Mouse (Mus musculus) left cerebral cortex, adult 2 months (tissue): ENCODE data around the gene Ezr. TPM values are rescaled to one million over a fixed set of nuclear protein-coding genes. Genes with fewer than 3 reads are reported as not detected.

Source experiments
- DNase-seq, 2 experiments: peaks; one replicate each; pipeline ENCODE4 v3.0.0; 2021 to 2022; ENCODE audit warnings: low spot score in 2 of 2, mixed read lengths in 1 of 2; ENCODE audit errors: extremely low spot score in 1 of 2
- H3K27ac ChIP-seq: fragments of 200-600 bp; 2 replicates; pipeline ENCODE4 v1.8.1; 2022
- H3K4me3 ChIP-seq: fragments of 200-600 bp; 2 replicates; pipeline ENCODE4 v1.8.1; 2022
- CTCF ChIP-seq: fragments of 200-600 bp; IDR thresholded peaks from 2 replicates; pipeline ENCODE4 v1.8.1; 2022; ENCODE audit warnings: antibody characterized with exemption, mild to moderate bottlenecking, moderate library complexity
- intact Hi-C: fragments of 180-260 bp; cut with DNase I; formaldehyde crosslinking; loops from one replicate; pipeline ENCODE4 v1.15.1; 2025
- total RNA-seq, 2 experiments: library from RNA; stranded (reverse); gene quantifications; 2 replicates each; pipeline ENCODE4 v1.2.3; 2021

The Ezr gene
- total RNA-seq, 2 experiments from 2014 or later: 50.3 to 51.5 TPM

- H3K4me3 ChIP-seq: no peak overlapping the region
- TF ChIP-seq CTCF: no peak
- H3K27ac ChIP-seq: no peak overlapping the region
- intact Hi-C loops: loop anchor here (1.0 to 2.0 kb wide), 3 partner anchors 14 to 79 kb away; no protein-coding TSS in a partner anchor
- DNase-seq: no peak
Measured at GRCm38 (mm10) chr17:6783756-6784357, 1.3 kb upstream of the Ezr start.

- Histone ChIP-seq H3K27ac (peak overlapping the region; percentile 74), H3K4me3 (peak overlapping the region; percentile 67)
- TF ChIP-seq CTCF: no peak
- intact Hi-C loops: loop anchor here (1.0 to 2.0 kb wide), 3 partner anchors 13 to 80 kb away; no protein-coding TSS in a partner anchor
- DNase-seq: peak in 1 of 2 experiments; percentile 24
Measured at GRCm38 (mm10) chr17:6783006-6783661, 550 bp upstream of the Ezr start.

- Histone ChIP-seq H3K27ac (peak overlapping the region; percentile 6; the same call in 1 of the 2 replicates), H3K4me3 (peak overlapping the region; percentile 67)
- intact Hi-C loops: loop anchor here (2.0 kb wide), 2 partner anchors 47 to 81 kb away; no protein-coding TSS in a partner anchor
- no peak for TF ChIP-seq CTCF
- DNase-seq: no peak
Measured at GRCm38 (mm10) chr17:6782033-6782526, 504 bp downstream of the Ezr start.

GRCm38 (mm10) chr17:6781273-6781672 lies 1.3 kb downstream of the Ezr start:
- TF ChIP-seq CTCF: no peak
- peak overlapping the region; percentile 67 for H3K4me3 ChIP-seq
- intact Hi-C loops: no loop called here
- no peak overlapping the region for H3K27ac ChIP-seq
- DNase-seq: no peak

GRCm38 (mm10) chr17:6780521-6781115 lies 2.0 kb downstream of the Ezr start:
- H3K4me3 ChIP-seq: no peak overlapping the region
- TF ChIP-seq CTCF: no peak
- H3K27ac ChIP-seq: no peak overlapping the region
- intact Hi-C loops: no loop called here
- no peak for DNase-seq

- H3K4me3 ChIP-seq: no peak overlapping the region; the same call in 1 of the 2 replicates
- intact Hi-C loops: loop anchor here (5.0 kb wide), 1 partner anchor 113 kb away; no protein-coding TSS in a partner anchor
Measured at GRCm38 (mm10) chr17:6779632-6780031, 3.0 kb downstream of the Ezr start.

GRCm38 (mm10) chr17:6778771-6779509 lies 3.6 kb downstream of the Ezr start:
- no peak overlapping the region for H3K27ac ChIP-seq
- intact Hi-C loops: loop anchor here (5.0 kb wide), 1 partner anchor 113 kb away; no protein-coding TSS in a partner anchor
- peak overlapping the region; percentile 47 for H3K4me3 ChIP-seq
- DNase-seq: peak in 1 of 2 experiments; percentile 23
- TF ChIP-seq CTCF: no peak

More at GRCm38 (mm10) chr17:6779632-6780031, 3.0 kb downstream of the Ezr start:
- no peak overlapping the region for H3K27ac ChIP-seq
- no peak for TF ChIP-seq CTCF
- DNase-seq: no peak

- DNase-seq: no peak
- intact Hi-C loops: loop anchor here (5.0 kb wide), 1 partner anchor 114 kb away; no protein-coding TSS in a partner anchor
- TF ChIP-seq CTCF: peak; percentile 71
- Histone ChIP-seq H3K27ac (no peak overlapping the region), H3K4me3 (peak overlapping the region; percentile 47)
Measured at GRCm38 (mm10) chr17:6778332-6778683, 4.3 kb downstream of the Ezr start.

- TF ChIP-seq CTCF: no peak
- intact Hi-C loops: loop anchor here (5.0 kb wide), 1 partner anchor 115 kb away; no protein-coding TSS in a partner anchor
- Histone ChIP-seq H3K4me3 (no peak overlapping the region; the same call in 1 of the 2 replicates), H3K27ac (no peak overlapping the region)
- DNase-seq: no peak
Measured at GRCm38 (mm10) chr17:6777629-6778331, 4.8 kb downstream of the Ezr start.

- intact Hi-C loops: loop anchor here (5.0 kb wide), 1 partner anchor 115 kb away; no protein-coding TSS in a partner anchor
- no peak overlapping the region for H3K4me3 ChIP-seq
Measured at GRCm38 (mm10) chr17:6777061-6777460, 5.5 kb downstream of the Ezr start.

More at GRCm38 (mm10) chr17:6777061-6777460, 5.5 kb downstream of the Ezr start:
- TF ChIP-seq CTCF: no peak
- no peak overlapping the region for H3K27ac ChIP-seq
- no peak for DNase-seq
